Mouse (Mus musculus) hematopoietic multipotent progenitor cell, adult 10-12 weeks (in vitro differentiated cells): ENCODE data around the gene Gm15093. TPM values are rescaled to one million over a fixed set of nuclear protein-coding genes. Genes with fewer than 3 reads are reported as not detected.

Experiments
- polyA plus RNA-seq: library from polyadenylated mRNA; stranded (reverse); fragments of >175 nt; gene quantifications from 2 replicates; pipeline ENCODE4 v1.2.3, GENCODE M21; 2012; ENCODE audit warnings: low replicate concordance

Gm15093 gene
- polyA plus RNA-seq = not detected in 2 replicates

GRCm38 (mm10) chrX:149272077-149272476 is at the start of gene Gm15093:
Gm15093 (plus strand) TSS chrX:149272377.

Other genes with a start within 250 kb of the Gm15093 start
- not detected in 2 replicates for gene Ott, start 198.1 kb upstream of the Gm15093 start, polyA plus RNA-seq
- not detected in 2 replicates for gene Gm15085, start 175.2 kb downstream of the Gm15093 start, polyA plus RNA-seq